Mouse (Mus musculus): ENCODE measurements around the gene Scarb1. TPM values are rescaled to one million over a fixed set of nuclear protein-coding genes. Genes with fewer than 3 reads are reported as not detected.

Gene Scarb1
- polyA plus RNA-seq, 1 experiment from 2014 or later: 64.9 TPM

DNA sequence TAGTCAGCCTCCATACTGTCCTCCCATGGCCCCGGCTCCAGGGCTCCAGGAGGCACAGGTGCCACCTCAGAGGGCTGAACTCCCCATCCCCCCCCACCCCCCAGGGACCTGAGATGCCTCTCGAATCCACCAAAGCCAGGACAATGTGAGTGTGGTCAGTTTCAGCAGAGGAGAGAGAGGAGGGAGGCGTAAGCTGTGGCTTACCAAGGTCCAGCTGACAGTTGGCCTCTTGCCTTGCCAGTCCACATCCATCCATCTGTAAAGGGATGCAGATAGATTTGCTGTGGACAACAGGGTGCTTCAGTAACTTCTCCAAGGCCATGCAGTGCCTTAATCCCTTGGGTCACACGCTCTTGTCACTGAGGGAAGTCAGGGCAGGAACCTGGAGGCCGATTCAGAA lies 110.4 kb downstream of the Scarb1 start:
- no peak overlapping the region for H3K4me3 ChIP-seq (ENCODE audit: low read depth, low read length)
- H3K9ac ChIP-seq (replicated peaks; ENCODE audit: low read depth): no peak overlapping the region
- H3K36me3 ChIP-seq (ENCODE audit: insufficient read depth, low read length): no peaks in the 10 kb centered on the region
- no peaks in the 10 kb centered on the region for H3K4me1 ChIP-seq (ENCODE audit: insufficient read depth, low read depth, low read length)
- no peak overlapping the region for H3K4me2 ChIP-seq (replicated peaks; ENCODE audit: low read depth, low read length)
- H3K27me3 ChIP-seq (replicated peaks; ENCODE audit: insufficient read depth, low read length): no peaks in the 10 kb centered on the region
- no peak overlapping the region for H3K27ac ChIP-seq (ENCODE audit: low read length)
- DNase-seq (ENCODE audit: low spot score) (no peak), ATAC-seq (no peak)
- no peaks in the 10 kb centered on the region for H3K9me3 ChIP-seq (ENCODE audit: low read length)
- TF ChIP-seq CTCF (IDR thresholded peaks at IDR 0.05) (no peak), EP300 (IDR thresholded peaks at IDR 0.05) (no peak)
- WGBS: 63% methylated on average over 5 of the region's 5 CpGs

DNA sequence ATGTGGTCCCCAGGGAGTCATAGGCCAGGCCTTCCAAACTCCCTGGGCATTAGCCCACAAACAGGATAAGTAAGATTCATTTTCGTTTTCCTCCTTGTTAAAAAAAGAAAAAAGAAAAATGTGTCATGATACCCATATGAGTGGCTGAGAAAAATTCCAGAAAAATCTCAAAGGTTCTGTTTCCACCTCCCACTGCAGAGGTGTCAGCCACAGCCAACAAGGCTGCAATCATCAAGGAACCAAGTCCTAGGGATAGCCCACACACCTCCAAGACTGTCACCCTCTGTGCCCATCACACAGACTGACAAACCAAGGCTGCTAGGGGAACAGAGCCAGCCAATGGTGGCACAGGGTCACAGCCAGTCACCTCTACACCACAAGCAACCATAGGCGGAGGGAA lies 111.8 kb downstream of the Scarb1 start:
- ATAC-seq (no peak), DNase-seq (ENCODE audit: low spot score) (no peak)
- Histone ChIP-seq H3K4me3 (ENCODE audit: low read depth, low read length) (no peak overlapping the region), H3K27me3 (replicated peaks; ENCODE audit: insufficient read depth, low read length) (no peaks in the 10 kb centered on the region), H3K36me3 (ENCODE audit: insufficient read depth, low read length) (no peaks in the 10 kb centered on the region), H3K9ac (replicated peaks; ENCODE audit: low read depth) (no peak overlapping the region), H3K27ac (ENCODE audit: low read length) (no peak overlapping the region), H3K4me1 (ENCODE audit: insufficient read depth, low read depth, low read length) (no peaks in the 10 kb centered on the region), H3K9me3 (ENCODE audit: low read length) (no peaks in the 10 kb centered on the region), H3K4me2 (replicated peaks; ENCODE audit: low read depth, low read length) (no peak overlapping the region)
- 72% methylated on average over 2 of the region's 2 CpGs for WGBS
- no peak for TF ChIP-seq CTCF (IDR thresholded peaks at IDR 0.05)
- TF ChIP-seq EP300 (IDR thresholded peaks at IDR 0.05): no peak

DNA sequence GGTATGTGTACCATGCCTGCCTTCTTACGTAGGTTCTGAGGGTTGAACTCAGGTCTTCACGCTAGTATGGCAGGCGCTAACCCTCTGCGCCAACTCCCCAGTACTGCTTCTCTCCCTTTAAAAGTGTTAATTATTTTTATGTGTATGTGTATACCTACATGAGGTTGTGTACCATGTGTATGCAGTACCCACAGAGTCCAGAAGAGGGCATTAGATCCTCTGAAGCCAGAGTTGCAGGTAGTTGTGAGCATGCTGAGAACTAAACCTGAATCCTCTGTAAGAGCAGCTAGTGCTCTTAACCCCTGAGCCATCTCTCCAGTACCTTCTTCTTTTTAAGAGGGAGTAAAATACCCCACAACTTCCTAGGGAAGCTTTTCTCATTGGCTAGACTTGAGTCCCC lies 113.2 kb downstream of the Scarb1 start:
- H3K36me3 ChIP-seq (ENCODE audit: insufficient read depth, low read length): no peaks in the 10 kb centered on the region
- no peaks in the 10 kb centered on the region for H3K4me1 ChIP-seq (ENCODE audit: insufficient read depth, low read depth, low read length)
- no peak overlapping the region for H3K4me3 ChIP-seq (ENCODE audit: low read depth, low read length)
- DNase-seq (ENCODE audit: low spot score): no peak
- 99% methylated on average over 4 of the region's 4 CpGs for WGBS
- H3K9me3 ChIP-seq (ENCODE audit: low read length): no peaks in the 10 kb centered on the region
- no peak overlapping the region for H3K9ac ChIP-seq (replicated peaks; ENCODE audit: low read depth)
- no peak overlapping the region for H3K27ac ChIP-seq (ENCODE audit: low read length)
- ATAC-seq: no peak
- no peak overlapping the region for H3K4me2 ChIP-seq (replicated peaks; ENCODE audit: low read depth, low read length)
- H3K27me3 ChIP-seq (replicated peaks; ENCODE audit: insufficient read depth, low read length): no peaks in the 10 kb centered on the region
- TF ChIP-seq CTCF (IDR thresholded peaks at IDR 0.05) (peak; percentile 29; the same call in 1 of the 2 replicates), EP300 (IDR thresholded peaks at IDR 0.05) (no peak)

Other genes starting within 250 kb of the Scarb1 start
- gene Ncor2, start 161.9 kb downstream of the Scarb1 start, polyA plus RNA-seq (2015; fragmentation: Nextera tagmentation; extraction: Ambion mirVana): 20.2 and 23.9 TPM in 2 replicates
- 0.63 and 0.77 TPM in 2 replicates for gene Gm10382, start 48.2 kb upstream of the Scarb1 start, polyA plus RNA-seq (2015; fragmentation: Nextera tagmentation; extraction: Ambion mirVana)
- gene Ubc, start 49.1 kb upstream of the Scarb1 start, polyA plus RNA-seq (2015; fragmentation: Nextera tagmentation; extraction: Ambion mirVana): 751 and 865 TPM in 2 replicates
- gene Dhx37, start 93.0 kb upstream of the Scarb1 start, polyA plus RNA-seq (2015; fragmentation: Nextera tagmentation; extraction: Ambion mirVana): 4.3 and 5.9 TPM in 2 replicates
- 12.8 and 13.3 TPM in 2 replicates for gene Bri3bp, start 100.5 kb upstream of the Scarb1 start, polyA plus RNA-seq (2015; fragmentation: Nextera tagmentation; extraction: Ambion mirVana)
- gene Aacs, start 134.7 kb upstream of the Scarb1 start, polyA plus RNA-seq (2015; fragmentation: Nextera tagmentation; extraction: Ambion mirVana): 20.0 and 25.9 TPM in 2 replicates
- not detected in 2 replicates for gene Tmem132b, start 190.7 kb upstream of the Scarb1 start, polyA plus RNA-seq (2015; fragmentation: Nextera tagmentation; extraction: Ambion mirVana)

All from lung, postnatal 0 days (tissue).